Mouse (Mus musculus) adrenal gland (tissue): ENCODE data around the gene Mrps24.

Experiments
- intact Hi-C: fragments of 180-260 bp; cut with DNase I; formaldehyde crosslinking; loops from one replicate; pipeline ENCODE4 v1.15.1; 2025

Mrps24 gene

DNA sequence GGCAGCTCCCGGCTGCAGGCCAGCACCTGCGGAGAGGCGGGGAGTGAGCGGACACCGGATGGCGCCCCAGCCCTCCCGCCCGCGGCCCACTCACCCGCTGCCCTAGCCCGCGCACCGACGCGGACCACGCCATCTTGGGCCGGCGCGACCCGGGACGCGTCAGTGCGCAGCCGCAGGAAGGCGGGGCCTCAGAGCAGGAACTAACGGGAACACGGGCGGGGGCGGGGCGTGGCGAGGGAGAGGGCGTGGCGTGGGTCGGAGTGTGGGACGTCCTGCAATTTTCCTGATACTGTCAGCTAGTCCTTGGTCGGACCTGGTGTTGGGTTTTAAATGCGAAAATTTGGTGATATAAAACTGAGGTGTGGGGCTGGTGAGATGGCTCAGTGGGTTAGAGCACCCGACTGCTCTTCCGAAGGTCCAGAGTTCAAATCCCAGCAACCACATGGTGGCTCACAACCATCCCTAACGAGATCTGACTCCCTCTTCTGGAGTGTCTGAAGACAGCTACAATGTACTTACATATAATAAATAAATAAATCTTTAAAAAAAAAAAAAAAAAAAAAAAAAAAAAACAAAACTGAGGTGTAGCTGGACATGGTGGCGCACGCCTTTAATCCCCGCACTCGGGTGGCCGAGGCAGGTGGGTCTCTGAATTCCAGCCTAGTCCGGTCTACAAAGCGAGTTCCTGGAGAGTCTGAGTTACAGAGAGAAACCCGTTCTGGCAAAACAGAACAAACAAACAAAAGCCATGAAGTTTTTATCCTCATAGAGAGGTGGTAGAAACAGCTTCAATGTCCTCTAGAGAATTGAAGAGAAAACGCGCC, 7.7 kb downstream of the Mrps24 start:
- intact Hi-C loops, result loop anchor here (10.0 kb wide), 1 partner anchor 163 kb away; the partner anchor contains the start of gene Ccdc117

DNA sequence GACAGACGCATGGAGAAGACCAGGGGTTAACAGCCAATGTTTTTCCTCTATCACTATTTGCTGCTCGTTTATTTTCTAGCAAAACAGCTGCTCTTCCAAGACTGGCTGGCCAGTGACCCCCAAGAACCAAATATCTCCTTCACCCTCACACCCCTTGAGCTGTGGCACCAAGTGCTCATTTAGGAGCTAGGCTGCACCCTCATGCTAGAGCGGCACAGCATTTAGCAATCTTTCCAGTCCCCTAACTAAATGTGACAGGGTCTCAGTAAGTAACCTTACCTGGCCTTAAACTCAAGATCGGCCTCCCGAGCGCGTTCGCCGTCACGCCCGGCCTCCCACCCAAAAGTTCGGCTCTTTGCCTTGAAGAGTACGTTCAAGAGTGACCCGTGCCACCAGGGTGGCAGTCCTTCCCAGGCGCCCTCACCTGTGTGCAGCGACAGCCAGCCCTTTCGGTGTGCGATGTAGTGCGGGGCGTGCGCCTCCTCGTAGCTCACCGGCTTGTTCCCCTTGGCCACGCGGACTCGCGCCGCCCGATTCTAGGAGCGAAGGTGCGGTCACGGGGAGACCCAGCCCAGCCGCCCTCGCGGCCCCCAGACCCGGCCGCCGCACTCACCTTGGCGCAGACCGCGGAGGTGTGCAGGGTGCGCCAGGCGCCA, 8.5 kb downstream of the Mrps24 start:
- intact Hi-C loops, result loop anchor here (10.0 kb wide), 1 partner anchor 162 kb away; the partner anchor contains the start of gene Ccdc117

DNA sequence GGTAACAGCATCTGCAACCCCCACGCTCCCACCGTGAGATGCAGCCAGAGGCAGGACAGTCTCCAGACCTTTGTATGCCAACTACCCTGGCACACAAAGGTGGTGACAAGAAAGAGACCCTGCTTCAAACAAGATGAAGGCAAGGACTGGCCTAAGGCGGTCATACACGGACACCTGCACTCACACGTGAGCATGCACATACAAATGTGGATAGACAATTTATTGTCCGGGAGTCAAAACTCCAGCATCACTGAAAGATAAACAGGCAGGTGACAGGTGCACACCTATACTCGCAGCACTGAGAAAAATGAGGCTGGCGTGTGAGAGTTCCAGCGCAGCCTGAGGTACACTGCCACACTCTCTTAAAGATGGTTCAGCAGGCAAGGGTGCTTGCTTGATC, 9.5 kb downstream of the Mrps24 start:
- intact Hi-C loops, result loop anchor here (10.0 kb wide), 1 partner anchor 161 kb away; the partner anchor contains the start of gene Ccdc117

DNA sequence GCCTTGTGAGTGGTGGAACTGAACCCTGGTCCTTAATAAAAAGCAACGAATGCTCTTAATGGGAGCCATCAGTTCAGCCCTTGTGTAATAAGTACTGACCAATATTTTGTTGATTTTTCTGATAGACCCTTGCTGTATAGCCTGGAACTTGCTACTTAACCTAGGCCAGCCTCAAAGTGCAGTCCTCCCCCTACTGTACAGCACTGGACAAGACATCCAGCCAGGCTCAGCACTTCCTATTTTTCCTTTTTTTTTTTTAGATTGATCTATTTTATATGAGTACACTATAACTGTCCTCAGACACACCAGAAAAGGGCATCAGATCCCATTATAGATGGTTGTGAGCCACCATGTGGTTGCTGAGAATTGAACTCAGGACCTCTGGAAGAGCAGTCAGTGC, 12.1 kb downstream of the Mrps24 start:
- intact Hi-C loops, result loop anchor here (10.0 kb wide), 1 partner anchor 159 kb away; the partner anchor contains the start of gene Ccdc117

DNA sequence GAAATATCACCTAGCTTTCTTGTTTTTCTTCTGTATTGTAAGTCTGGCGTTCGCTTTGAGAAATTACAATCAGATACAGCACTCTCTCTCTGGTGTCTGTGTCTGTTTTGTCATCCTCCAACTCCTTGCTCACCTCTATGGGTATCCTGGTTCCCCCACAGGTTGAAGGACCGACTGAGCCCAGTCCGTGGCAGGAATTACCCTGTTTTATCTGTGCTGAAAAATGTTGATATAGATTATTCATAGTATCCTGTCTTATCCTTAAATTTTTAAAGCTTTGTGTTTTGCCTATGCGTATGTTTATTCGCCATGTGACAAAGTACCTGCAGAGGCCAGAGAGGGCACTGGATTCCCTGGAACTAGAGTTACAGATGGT, 12.5 kb downstream of the Mrps24 start:
- intact Hi-C loops, result loop anchor here (10.0 kb wide), 1 partner anchor 158 kb away; the partner anchor contains the start of gene Ccdc117

DNA sequence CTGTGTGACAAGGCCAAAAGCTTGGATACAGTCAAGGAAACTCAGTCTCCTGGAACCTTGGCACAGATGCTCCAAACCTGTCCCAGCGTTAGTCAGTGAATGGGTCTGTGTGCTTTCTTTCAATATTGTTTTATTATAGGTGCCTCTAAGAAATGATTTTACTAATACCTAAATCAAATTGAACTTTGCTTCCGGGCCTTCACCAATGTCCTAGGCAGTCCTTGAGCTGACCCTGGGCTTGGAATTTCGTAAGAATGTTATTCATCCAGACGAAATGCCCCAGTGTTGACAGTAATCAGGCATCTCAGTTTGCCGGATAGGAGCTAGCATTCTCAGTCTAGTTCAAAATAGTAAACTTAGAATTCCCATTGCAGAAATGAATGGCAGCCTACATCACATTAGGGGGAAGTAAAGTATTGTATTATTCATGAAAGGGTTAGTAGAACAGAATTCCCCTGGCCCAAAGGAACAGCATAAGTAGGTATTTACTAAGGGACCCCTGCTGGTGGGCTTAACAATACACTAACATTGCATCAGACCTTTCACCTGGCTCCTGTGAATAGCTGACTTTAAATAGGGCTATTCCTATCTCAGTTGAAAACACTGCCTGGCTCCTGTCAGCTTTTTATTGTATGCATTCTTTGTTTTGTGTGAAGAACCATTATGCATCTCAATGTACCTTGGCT, 13.1 kb downstream of the Mrps24 start:
- intact Hi-C loops, result loop anchor here (10.0 kb wide), 1 partner anchor 158 kb away; the partner anchor contains the start of gene Ccdc117

DNA sequence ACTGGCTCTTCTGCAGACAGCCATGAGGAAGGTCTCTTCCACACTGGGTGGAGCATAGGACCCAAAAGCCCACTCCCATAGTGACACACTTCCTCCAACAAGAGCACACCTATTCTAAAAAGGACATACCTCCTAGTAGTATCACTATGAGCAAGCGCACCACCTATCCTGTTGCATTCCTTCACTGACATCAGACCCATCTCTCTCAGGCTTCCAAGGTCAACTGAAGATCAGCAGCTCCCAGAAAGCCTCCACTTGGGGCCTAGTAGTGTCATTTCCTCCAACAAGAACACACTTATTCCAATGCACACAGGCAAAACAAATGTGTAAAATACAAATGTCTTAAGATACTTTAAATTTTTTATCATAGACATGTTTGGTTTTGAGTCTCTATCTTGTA, 13.7 kb downstream of the Mrps24 start:
- intact Hi-C loops, result loop anchor here (10.0 kb wide), 1 partner anchor 157 kb away; the partner anchor contains the start of gene Ccdc117

DNA sequence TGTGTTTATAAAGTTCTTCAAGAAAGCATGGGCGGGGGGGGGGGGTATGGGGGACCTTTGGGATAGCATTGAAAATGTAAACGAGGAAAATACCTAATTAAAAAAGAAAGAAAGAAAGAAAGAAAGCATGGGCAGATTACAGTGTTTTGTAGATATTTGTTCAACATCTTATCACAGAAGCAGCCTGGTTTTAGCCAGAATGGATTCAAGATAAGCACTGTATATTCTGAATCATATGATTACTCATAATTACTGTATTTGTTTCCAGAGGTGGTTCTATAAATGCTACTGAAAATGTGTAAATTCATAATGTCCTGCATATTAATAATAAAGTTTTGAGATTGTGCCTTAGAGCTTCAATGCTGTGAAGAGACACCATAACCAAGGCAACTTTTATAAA, 14.2 kb downstream of the Mrps24 start:
- intact Hi-C loops, result loop anchor here (10.0 kb wide), 1 partner anchor 156 kb away; the partner anchor contains the start of gene Ccdc117

DNA sequence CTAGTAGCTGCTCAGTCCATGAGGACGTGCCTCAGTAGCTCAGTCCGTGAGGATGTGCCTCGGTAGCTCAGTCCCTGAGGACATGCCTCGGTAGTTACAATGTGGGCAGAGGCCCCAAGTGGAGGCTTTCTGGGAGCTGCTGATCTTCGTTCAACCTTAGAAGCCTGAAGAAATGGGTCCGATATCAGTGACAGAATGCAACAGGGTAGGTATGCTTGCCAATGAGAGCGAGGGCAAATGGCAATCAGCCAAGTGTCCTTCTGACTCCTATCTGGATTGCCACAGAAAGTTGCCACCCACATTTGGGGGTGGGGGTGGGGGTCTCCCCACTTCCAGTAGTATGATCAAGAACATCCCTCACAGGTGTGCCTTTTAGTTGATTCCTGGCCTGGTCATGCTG, 14.7 kb downstream of the Mrps24 start:
- intact Hi-C loops, result loop anchor here (10.0 kb wide), 1 partner anchor 156 kb away; the partner anchor contains the start of gene Ccdc117

DNA sequence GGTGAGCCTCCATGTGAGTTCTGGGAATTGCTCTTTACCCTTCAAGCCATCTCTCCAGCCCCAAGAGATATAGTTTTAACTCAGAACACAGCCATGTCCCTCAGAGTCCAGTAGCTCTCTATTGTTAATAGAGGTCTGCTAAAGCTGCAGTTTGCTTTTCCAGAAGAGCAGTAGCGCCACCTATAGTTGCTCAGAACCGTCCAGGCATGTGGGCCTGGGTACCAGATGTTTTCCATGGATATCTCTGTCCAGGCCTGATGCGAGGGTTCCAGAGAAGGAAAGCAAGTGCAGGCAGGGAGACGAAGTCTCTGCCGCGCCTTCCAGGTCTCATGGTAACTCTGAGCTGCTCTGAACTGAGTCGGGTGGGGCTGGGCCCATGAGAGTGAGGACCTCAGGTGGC, 23.7 kb downstream of the Mrps24 start:
- intact Hi-C loops, result loop anchor here (5.0 kb wide), 1 partner anchor 204 kb away; no protein-coding TSS in a partner anchor

DNA sequence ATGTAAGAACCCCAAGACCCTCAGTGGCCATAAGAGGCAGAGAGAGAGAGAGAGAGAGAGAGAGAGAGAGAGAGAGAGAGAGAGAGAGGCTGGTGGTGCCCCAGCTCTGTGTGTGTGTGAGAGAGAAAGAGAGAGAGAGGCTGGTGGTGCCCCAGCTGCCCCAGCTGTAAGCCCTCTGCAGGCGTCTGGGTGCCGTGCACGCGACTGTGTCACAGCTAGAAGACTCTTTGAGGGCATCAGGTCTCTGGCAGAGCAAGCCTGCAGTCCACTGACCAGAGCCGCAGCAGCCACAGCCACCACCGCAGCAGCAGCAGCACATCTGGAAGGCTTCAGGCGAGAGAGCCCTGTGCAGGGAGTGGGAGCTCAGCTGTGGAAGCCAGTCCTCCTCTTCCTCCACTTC, 31.2 kb downstream of the Mrps24 start:
- intact Hi-C loops, result no loop called here

DNA sequence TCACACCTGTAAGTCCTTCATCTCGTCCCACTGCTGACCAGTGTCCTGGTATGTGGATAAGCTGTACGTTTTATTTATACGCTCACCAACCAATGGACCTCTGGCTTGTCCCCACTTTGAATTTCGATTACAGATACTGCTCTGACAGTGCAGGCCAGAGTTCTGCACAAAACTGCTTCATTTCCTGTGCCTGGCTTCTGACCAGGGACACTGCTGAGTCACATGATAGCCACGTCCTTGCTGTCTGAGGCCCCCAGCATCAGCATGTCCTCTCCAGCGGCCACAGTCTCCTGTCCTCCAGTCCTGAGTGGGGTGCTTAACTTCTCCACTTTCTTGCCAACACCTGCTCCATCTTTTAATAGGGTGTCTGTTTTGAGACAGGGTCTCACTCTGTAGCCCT, 32.9 kb downstream of the Mrps24 start:
- intact Hi-C loops, result no loop called here
